Mouse (Mus musculus): ENCODE measurements around the gene Map3k12.

Gene Map3k12

DNA sequence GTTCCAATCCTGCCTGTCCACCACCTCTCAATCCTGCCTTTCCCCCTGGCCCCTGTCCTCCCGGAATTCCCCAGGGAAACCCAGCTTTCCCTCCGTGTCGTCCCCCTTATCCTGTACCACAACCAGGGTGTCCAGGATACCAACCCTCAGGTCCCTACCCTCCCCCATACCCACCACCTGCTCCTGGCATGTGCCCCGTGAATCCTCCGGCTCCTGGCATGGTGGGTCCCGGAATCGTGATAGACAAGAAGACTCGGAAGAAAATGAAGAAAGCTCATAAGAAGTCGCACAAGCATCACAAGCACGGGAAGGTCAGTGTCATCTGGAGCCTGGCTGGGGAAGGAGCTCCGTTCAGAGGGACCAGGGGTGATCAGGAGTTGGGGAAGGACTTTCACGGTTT lies 56.5 kb downstream of the Map3k12 start:
- in situ Hi-C loops (cut with MboI, MseI): no loop called here

- in situ Hi-C loops (cut with MboI, MseI): no loop called here
Observed at GRCm38 (mm10) chr15:102459847-102460246, 57.0 kb downstream of the Map3k12 start.

DNA sequence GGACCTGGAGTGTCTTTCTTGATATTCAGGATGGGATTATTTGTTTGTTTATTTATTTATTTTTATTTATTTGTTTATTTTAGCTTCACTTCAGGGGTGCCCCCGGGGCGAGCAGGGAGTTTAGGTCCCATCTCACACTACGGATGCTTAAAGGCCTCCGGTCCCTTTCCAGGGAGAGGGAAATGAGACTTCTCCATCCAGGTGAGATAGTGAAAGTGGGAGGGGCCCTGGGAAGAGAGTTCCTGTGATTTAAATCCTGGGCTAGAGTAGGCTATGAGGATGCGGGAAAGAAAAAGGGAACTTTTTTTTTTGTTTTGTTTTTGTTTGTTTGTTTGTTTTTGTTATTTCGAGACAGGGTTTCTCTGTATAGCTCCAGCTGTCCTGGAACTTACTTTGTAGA lies 57.5 kb downstream of the Map3k12 start:
- in situ Hi-C loops (cut with MboI, MseI): no loop called here

DNA sequence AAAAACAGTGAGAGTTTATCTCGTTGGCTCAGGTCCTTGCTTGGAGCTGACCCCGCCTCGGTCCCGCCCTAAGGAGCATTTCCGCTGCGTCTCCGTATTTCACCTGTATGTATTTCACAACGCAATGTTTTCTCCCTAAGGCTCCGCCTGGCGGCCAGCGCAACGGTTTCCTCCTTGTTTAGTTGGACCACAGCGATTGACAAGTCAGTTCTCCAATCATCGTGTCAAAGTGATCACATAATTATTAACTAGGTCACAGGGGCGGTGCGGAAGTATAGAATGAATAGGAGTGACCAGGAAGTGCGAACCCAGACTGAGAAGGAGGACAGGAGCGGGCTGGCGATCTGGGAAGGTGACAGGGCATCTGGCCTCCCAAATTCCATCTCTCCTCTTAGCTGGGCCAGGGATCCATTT lies 58.0 kb downstream of the Map3k12 start, which contains the start of gene Prr13:
TSS of gene Prr13 (plus strand) at position 125 of the 414 bp plus-strand sequence.
- in situ Hi-C loops (cut with MboI, MseI): no loop called here

DNA sequence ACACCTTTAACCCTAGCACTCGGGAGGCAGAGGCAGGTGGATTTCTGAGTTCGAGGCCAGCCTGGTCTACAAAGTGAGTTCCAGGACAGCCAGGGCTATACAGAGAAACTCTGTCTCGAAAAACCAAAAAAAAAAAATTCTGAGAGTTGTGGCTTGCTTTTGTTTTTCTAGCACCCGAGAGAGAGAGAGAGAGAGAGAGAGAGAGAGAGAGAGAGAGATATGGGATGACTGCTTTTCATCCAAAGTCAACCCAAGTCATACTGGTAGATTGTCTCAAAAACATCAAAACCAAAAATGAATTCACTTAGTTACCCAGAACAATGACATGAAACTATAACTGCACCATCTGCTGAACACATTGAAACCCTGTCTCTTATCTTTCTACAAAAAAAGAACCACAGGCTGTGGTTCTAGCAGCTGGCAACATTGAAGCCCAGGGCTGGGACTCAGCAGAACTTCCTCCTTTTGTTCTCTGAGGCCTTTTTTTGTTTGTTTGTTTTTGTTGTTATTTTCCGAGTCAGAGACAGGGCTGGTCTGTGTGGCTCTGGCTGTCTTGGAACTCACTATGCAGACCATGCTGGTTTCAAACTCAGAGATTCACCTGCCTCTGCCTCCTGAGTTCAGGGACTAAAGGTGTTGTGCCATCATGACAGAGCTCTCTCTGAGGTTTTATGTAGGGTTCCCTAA lies 58.7 kb downstream of the Map3k12 start:
- in situ Hi-C loops (cut with MboI, MseI): no loop called here

- in situ Hi-C loops (cut with MboI, MseI): no loop called here
Observed at GRCm38 (mm10) chr15:102455993-102456392, 60.9 kb downstream of the Map3k12 start.

- in situ Hi-C loops (cut with MboI, MseI): no loop called here
Observed at GRCm38 (mm10) chr15:102451666-102452430, 65.0 kb downstream of the Map3k12 start.

GRCm38 (mm10) chr15:102450928-102451327 lies 65.9 kb downstream of the Map3k12 start:
- in situ Hi-C loops (cut with MboI, MseI): no loop called here

- in situ Hi-C loops (cut with MboI, MseI): no loop called here
Observed at GRCm38 (mm10) chr15:102449366-102449765, 67.5 kb downstream of the Map3k12 start.
